Mouse (Mus musculus) mouse embryonic stem cell (cell line): ENCODE results near the gene Zfp148.
"Not testable (repeated sequence)": the region's sequence is repeated elsewhere in the genome, so short reads cannot be mapped to it uniquely, and the experiment has no call there.

Experiments used
- in situ Hi-C, 2 experiments: fragments of 300-500 bp; cut with MboI; formaldehyde crosslinking; loops; 1 replicate in 1 of 2; 3 replicates in 1 of 2; pipeline ENCODE4 v1.14.3; 2019 to 2020; ENCODE audit warnings: low sequenced_read_pairs in 2 of 2, low pct_unique_long_range_greater_than_20kb in 1 of 2, mixed read lengths in 1 of 2; ENCODE audit not compliant: unreplicated experiment in 1 of 2

The Zfp148 gene

GRCm38 (mm10) chr16:33431660-33432059 lies 51.0 kb downstream of the Zfp148 start:
- in situ Hi-C loops = no loop called here

- in situ Hi-C loops = no loop called here
Measured at GRCm38 (mm10) chr16:33441065-33441464, 60.4 kb downstream of the Zfp148 start.

- in situ Hi-C loops = no loop called here
Measured at GRCm38 (mm10) chr16:33446830-33447229, 66.2 kb downstream of the Zfp148 start.

GRCm38 (mm10) chr16:33453826-33454225 lies 73.2 kb downstream of the Zfp148 start:
- in situ Hi-C loops = no loop called here

- in situ Hi-C loops = no loop called here
Measured at GRCm38 (mm10) chr16:33454306-33454705, 73.7 kb downstream of the Zfp148 start.

- in situ Hi-C loops = no loop called here
Measured at GRCm38 (mm10) chr16:33455263-33455910, 74.8 kb downstream of the Zfp148 start.

GRCm38 (mm10) chr16:33459101-33459500 lies 78.5 kb downstream of the Zfp148 start:
- in situ Hi-C loops = no loop called here

GRCm38 (mm10) chr16:33461416-33461815 lies 80.8 kb downstream of the Zfp148 start:
- in situ Hi-C loops = no loop called here

GRCm38 (mm10) chr16:33464509-33465241 lies 84.0 kb downstream of the Zfp148 start:
- in situ Hi-C loops = no loop called here

GRCm38 (mm10) chr16:33465242-33465614 lies 84.6 kb downstream of the Zfp148 start:
- in situ Hi-C loops = no loop called here

- in situ Hi-C loops = no loop called here
Measured at GRCm38 (mm10) chr16:33467451-33467850, 86.8 kb downstream of the Zfp148 start.

- in situ Hi-C loops = no loop called here
Measured at GRCm38 (mm10) chr16:33469973-33470372, 89.3 kb downstream of the Zfp148 start.

GRCm38 (mm10) chr16:33474381-33474780 lies 93.7 kb downstream of the Zfp148 start:
- in situ Hi-C loops = no loop called here

- in situ Hi-C loops = no loop called here
Measured at GRCm38 (mm10) chr16:33479926-33480325, 99.3 kb downstream of the Zfp148 start.

- in situ Hi-C loops = no loop called here
Measured at GRCm38 (mm10) chr16:33481148-33481547, 100.5 kb downstream of the Zfp148 start.

GRCm38 (mm10) chr16:33482309-33482708 lies 101.7 kb downstream of the Zfp148 start:
- in situ Hi-C loops = no loop called here

- in situ Hi-C loops = no loop called here
Measured at GRCm38 (mm10) chr16:33487709-33488108, 107.1 kb downstream of the Zfp148 start.

- in situ Hi-C loops = no loop called here
Measured at GRCm38 (mm10) chr16:33494374-33494773, 113.7 kb downstream of the Zfp148 start.

- in situ Hi-C loops = no loop called here
Measured at GRCm38 (mm10) chr16:33508082-33508481, 127.4 kb downstream of the Zfp148 start.

- in situ Hi-C loops = not testable (repeated sequence)
Measured at GRCm38 (mm10) chr16:33509231-33509630, 128.6 kb downstream of the Zfp148 start.
